Mouse (Mus musculus) ovary, postnatal 36 days (tissue): Measurements from ENCODE around the gene Pik3r6.

ENCODE experiments used
- DNase-seq: peaks from one replicate; pipeline ENCODE4 v3.0.0; 2022; ENCODE audit warnings: low spot score, mixed read lengths

Pik3r6 gene

DNA sequence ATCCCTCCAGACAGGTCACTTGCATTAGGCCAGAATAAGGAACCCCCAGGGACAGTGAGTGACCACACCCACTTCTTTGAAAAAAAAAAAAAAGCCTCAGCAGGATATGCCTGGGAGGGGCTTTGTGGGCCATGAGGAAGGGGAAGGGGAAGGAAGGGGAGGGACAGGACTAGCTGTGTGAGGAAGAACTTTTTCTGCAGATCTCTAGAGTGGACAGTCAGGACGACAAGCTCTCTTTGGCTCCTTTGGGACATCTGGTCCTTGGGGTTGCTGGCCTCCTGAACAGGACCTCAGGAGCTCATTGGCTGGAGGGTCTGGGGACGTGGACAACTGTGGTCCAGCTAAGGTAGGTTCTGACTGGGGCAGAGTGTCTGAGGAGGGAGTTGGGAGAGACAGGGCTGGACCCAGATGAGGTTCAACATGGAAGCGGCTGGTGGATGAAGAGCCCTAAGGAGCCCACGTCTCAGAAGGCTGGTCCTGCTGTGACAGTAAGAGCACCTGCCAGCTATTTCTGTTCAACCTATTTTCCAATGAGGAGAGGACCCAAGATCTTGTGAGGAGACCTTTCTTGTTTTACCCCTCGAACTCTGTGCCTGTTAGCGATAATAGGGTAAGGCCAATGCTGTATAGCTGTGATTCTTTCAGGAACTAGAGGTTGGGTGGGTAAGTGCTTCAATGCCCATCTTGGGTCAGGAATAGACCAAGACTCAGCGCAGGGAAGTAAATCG, at the start of gene Pik3r6:
Pik3r6 (plus strand) TSS at position 118 of the 728 bp plus-strand sequence.
- DNase-seq, result no peak

DNA sequence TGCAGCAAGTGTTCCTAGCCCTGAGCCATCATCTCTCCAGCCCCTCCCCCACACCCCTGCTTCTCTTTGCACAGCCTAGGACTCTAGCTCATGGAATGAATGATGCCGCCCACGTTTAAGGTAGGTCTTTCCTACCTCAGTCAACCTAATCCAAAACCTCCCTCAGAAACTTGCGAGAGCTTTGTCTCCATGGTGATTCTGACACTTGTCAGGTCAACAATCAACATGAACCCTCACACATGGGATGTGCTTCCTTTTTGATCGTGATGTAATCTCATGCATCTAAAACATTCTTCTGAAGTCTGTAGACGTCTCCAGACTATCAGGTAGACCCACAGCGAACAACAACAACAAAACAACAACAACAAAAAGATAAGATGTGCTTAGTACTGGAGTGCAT, 49.5 kb upstream of the Pik3r6 start:
- no peak for DNase-seq

DNA sequence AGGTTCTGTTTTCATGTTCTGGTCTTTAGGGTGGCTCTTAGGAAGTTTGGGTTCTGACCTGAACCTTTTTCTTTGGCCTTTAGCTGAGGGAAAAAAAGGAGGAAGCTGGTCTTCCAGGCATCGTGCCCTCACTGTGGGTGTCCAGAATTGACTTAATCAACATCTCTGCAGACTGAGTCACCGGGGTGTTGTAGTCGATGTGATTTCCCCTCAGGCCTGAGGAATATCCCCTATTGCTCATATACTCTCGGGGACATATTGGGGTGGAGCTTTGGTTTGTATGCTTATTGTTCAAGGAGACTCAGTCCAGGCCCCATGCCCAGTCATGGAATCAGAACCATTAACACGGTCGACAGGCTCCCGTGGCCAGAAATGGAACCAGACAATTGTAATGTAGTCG, 44.7 kb upstream of the Pik3r6 start:
- DNase-seq, result no peak

DNA sequence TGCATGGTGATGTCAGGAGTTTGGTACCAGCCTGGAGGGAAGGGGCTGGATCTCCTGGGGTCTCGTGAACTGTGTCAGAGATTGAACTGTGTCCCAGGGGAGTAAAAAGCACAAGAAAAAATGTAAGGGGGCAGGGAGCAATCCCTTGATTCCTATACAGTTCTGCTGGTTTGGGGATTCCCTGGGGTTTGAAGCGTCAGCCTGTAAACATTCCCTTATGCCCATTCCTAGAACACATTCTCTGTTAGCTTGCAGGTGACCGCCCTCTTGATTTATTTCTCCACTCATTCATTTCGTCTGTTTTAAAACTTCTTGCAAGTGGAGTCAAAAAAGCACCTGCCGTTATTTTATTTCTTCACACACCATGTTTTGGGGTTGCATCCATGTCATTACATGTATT, 43.8 kb upstream of the Pik3r6 start:
- no peak for DNase-seq

DNA sequence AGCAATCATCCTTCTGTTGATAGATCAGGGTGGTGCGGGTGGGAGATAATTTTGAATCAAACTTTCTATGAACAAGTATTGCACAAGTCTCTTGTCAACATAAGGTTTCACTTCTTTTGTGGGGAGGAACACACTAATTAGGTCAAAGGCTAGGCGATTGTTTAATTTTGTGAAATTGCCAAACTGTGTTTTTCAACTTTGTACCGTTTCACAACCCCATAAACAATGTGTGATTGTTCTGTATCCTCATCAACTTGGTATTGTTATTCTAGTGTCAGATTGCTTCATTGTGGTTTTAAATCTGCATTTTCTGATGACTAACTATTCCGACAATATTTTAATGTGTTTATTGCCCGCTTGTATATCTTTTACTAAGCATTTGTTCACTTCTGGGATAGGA, 43.3 kb upstream of the Pik3r6 start:
- no peak for DNase-seq

DNA sequence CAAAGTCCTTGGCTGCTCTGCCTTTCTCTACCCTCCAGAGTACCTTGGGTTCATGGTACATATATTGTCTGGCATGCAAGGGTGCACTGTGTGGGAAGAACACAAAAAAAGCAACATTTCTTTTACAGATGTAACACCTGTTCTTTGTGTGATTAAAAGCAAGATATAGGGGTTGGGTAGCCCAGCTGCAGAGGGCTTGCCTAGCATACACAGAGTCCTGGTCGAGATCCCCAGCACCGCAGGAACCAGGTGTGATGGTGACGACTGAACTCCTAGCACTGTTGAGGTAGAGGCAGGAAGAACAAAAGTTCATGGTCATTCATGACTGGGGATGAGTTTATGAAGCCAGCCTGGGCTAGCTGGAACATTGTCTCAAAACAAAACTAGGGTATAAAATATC, 40.1 kb upstream of the Pik3r6 start:
- DNase-seq, result no peak

DNA sequence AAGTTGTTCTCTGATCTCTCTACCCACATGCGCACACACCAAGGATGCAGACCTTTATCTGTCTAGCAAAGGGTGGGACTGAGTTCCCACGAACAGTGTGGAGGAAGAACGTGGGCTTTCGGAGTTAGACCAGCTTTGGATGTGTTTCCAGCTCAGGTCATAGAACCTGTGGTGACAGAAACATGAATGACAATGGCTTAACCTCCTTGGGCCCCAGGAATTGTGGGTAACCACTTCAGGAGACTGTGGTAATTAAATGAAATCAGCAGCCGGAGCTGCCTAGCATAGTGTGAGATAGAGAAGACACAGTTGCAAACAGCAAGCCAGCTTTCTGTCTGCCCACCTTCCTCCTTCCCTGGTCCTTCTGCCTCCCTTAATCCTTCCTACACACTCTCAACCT, 38.6 kb upstream of the Pik3r6 start:
- no peak for DNase-seq

DNA sequence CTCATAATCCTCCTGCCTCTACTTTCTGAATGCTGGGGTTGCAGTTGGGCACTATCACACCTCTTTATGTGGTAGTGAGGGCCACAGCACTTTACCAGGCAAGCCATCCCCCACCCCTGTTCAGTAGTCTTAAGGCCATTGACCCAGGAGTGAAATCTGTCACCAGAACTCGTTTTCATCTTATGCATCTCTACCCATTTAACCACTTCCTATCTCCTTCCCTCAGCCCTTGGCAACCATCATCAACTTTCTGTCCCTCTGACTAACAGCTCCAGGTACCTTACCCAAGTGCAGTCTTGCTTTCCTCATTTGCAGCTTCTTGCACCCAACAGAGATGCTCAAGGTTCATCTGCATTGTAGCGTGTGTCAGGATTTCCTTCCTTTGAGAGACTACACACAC, 37.7 kb upstream of the Pik3r6 start:
- no peak for DNase-seq

DNA sequence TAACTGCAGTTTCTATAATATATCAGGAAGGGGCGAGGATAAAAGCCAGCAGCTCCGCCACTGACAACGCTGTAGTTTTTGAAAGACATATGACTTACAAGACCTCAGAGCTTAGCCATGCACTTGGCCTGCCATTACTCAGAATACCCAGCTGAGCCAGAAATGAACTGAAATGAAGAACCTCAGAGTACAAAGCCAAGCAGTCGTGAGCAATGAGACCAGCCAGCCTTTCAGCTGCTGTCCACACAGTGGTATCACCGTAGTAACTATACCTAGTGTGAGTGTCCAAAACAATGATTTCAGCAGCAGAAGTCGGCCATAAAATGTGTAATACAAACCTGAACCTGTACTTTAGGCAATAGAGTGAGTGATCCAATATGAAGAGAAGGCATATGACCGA, 35.4 kb upstream of the Pik3r6 start:
- DNase-seq, result no peak

DNA sequence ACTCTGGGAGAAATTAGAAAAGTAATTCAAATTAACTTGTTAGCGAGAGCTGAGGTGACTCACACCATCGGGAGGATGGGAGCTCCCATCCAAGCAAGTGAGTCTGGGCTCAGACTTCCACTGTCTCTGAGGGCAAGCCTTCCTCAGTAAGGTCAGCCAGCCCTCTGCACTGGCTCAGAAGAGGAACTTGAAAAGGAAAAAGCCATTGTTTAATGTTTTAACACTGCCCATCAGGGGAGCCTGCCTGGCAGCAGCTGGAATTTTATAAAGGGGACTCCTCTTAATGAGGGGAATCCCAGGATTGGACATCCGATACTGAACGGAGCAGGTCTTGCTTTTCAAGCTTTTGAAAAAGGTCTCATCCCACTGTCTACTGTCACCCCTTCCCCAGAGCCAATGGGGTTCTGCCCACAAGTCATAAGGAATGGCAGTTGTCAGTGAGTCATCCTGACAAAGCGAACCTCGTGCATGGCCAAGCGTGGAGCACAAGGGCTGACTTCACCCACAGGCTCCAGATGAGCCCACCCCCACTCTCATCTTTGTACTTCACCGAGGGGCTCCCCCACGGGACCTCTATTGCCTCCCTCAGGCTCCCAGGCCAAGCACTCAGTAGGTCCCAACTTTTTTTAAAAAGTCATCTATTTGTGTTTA, 34.7 kb upstream of the Pik3r6 start:
- no peak for DNase-seq

DNA sequence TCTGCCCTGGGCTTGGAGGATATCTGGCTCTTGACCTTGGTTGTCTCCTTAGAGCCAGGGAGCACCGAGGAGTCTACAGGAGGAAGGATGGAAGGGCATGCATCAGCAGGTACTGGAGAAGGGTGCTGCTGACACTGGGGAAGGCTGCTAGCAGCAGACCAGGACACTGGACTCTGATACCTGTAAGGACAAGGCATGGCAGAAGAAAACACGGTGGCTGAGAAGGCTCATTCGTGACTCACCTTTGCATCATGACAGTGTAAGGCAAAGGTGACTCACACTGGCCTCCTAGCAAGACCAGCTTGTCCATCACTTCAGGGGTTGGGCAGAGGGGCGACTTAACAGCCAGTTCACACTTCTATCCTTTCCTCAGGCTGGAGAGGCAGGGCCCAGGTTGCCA, 33.9 kb upstream of the Pik3r6 start:
- no peak for DNase-seq

DNA sequence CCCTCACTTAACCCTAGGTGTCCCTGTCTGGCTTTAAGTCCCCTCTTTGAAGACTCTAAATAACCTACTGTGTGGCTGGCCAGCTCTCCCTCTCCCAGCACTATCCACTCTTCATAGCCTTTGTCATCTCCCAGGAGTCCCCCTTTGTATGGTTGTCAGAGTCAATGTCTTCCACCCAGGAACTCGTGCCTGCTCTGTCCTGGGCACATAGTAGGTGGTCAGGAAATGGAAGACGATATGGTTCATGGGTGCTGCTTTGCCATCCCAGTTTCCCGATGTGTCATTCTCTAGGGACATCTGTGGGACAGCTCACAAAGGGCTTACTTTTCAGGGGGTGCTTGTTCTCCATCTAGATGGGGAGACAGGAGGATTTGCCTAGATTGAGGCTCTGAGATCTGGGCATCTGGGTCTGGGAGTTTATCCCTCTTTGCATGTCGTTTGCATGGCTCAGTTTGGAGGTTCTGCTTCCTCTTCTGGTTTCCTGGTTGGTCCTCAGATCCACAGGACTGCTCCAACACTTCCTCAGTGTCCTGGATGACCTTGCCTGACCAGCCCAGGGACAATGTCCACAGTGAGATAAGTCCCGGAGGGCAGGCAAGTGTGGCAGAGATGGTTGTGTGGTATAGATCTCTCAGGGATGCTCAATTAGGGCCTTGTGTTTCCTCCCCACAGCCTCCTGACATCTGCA, 30.5 kb upstream of the Pik3r6 start:
- DNase-seq, result no peak

DNA sequence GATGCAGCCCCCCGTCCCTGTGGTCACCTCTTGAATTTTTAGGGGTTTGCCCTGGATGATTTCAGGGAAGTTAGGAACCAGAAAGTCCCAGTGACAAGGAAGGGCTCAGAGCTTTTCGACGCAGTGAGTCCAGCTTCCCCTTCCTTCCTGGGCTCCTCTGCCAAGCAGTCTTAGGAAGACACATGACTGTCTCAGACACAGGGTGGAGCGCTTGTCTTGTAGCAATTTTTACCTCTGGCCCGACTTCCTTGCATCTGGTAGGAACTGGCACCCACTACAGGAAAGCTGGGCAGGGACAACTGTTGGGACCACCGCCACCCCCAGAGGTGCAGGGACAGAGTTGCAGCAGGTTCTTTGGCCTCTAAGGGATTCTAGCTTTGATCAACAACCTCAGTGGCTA, 28.2 kb upstream of the Pik3r6 start:
- DNase-seq, result no peak

DNA sequence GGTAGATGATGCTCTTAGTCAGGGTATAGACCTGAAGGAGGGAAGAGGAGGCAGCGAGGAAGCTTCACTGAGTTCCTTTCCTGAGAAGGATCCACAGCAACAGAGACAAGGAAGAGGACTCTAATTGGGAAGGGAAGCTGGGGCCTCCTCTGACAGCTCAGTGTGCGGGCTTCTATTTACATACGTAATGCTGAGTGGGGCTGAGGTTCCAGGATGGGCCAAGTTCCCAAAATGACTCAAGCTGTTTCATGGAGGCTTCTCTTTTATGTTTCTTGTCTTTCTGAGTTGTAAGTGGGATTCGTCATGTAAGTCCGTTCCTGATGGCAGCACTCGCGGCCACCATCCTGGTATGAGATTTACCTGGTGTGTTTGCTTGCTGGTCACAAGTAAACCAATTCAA, 27.1 kb upstream of the Pik3r6 start:
- no peak for DNase-seq

DNA sequence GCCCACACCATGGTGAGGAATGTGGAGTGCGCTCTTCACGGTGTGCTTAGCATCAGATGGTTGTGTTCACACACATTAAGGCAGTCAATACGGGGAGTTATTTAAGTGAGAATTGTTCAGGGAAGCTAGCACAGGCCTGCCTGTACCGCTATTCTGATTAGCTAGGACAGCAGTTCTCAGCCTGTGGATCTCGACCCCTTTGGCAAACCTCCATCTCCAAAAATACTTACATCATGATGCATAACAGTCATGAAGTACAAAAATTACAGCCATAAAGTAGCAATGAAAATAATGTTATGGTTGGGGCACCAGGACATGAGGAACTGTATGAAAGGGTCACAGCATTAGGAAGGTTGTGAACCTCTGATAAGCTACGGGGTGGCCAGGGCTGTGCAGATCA, 25.2 kb upstream of the Pik3r6 start:
- no peak for DNase-seq

DNA sequence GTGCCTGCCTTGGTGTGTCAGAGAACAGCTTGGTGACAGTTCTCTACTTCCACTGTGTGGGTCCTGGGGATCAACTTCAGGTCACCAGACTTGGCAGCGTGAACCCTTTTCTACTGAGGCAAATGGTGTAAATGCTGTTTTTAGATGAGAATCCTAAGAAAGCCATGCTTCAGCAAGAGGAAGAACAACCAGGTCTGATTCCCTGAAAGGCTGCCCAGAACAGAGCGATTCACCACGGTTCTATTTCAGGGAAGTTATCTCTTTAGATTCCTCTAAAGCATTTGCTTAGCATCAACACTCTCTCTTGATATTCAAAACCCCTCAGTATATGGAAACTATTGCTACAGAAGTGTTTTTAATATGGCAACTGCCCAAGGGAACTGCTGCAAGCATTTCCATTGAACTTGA, 24.2 kb upstream of the Pik3r6 start:
- DNase-seq, result no peak

DNA sequence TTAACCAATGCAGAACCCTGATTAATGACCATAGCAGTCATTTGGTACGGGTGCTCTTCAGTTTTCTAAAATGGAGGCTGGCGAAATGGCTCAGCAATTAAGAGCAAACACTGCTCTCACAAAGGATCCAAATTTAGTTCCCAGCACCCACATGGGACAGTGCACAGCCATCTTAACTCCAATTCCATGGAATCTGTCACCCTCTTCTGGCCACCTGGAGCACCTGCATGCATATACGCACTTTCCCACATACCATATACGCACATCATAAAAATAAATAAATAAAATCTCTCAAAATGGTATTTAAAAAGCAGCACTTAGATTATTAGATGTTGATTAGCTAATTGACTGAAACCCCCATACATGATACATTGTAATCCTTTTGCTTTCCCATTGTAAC, 22.2 kb upstream of the Pik3r6 start:
- no peak for DNase-seq

DNA sequence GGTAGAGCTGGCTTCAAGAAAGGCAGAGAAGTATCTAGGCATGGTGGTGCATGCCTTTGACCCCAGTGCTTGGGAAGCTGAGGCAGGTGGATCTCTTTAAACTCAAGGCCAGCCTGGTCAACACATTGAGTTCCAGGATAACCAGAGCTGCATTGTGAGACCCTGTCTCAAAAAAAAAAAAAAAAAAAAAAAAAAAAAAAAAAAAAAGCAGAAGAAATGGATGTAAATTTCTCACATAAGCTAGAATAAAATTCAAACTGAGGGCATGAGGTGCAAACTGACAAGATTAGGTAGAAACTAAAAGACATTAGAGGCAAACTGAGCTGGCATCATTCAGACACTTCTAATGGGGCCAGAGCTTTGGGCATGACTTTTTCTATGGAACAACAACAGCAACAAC, 20.8 kb upstream of the Pik3r6 start:
- no peak for DNase-seq

DNA sequence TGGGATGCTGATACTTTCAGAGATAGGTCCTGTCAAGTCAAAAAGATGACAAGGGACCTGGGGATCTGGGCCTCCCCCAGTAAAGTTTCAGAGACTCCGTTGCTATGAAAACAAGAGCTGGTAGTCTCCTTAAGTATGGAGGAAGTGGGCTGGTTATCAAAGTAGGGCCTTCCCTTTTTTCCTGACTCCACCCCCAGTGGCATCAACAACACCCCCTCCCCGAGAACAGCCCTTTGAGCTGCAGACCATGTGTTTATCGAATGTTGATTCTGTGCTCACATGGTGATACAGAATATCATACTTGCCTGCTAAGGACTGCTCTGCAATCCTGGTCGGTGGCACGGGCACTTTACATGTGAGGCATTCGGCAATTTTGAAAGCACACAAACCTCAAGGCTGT, 19.6 kb upstream of the Pik3r6 start:
- no peak for DNase-seq

DNA sequence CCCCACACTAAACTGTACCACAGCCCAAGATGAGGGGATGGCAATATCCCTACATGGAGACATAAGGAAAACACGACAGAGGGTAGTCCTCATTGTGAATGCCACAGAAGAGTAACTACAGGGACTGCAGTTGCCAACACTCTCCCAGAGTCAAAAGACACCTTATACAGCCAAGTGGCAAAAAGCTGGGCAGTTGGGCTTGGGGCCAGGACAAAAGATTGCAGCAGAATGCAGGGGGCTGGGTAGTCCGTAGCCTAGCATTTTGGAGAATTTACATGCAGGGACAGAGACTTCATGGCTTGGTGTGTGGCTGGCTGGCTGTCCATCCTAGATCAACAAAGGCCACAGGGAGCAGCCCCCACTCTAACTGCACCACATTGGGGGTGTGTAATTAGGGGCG, 18.4 kb upstream of the Pik3r6 start:
- DNase-seq, result no peak

DNA sequence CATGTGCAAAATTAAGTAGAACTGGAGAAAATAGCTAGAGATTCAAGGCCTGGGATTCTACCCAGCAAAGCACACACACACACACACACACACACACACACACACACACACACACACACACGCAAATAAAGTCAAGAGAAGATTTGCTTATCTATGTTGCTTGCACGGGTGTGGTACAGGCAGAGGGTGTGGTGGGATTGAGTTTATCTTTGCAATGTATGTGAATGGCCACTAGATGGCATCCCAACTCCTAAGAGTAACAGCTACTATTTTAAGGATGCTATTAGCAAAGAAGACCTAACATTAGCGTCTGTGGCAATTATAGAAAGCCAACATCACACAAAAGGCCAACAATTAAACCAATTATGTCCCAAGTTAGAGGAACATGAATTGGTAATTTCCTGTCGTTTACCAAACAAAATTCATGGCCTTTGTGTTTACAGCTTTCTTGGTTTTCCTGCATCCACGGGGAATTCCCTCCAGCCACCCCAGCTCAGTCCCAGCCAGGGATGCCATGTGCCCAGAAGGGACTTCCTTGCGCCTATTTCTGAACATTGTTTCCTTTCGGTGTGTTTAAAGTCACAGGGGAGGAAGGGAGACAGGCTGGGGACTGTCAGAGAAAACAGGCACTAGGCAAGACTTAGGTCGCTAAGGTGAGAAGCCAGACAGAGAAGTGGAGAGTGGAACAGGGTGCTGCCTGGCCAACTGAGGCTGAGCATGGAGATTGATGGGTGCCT, 17.4 kb upstream of the Pik3r6 start:
- no peak for DNase-seq

DNA sequence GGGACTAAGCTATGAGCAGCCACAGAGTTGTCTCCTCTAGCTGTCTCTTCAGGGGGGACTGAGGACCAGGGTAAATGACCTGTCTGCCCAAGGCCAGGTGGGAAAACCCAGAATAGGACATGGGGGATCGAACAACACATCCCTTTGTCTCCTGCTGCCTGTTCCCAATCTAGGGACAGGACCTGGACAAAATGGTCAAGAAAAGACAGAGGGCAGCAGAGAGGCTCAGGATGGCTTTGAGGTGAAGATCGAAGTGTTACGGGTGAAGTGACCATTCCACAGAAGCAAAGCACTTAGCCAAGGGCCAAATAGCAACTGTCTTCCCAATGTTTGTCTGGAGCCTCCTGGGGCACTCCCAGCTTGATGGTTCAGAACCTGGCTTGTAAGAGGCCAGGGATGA, 16.7 kb upstream of the Pik3r6 start:
- no peak for DNase-seq

DNA sequence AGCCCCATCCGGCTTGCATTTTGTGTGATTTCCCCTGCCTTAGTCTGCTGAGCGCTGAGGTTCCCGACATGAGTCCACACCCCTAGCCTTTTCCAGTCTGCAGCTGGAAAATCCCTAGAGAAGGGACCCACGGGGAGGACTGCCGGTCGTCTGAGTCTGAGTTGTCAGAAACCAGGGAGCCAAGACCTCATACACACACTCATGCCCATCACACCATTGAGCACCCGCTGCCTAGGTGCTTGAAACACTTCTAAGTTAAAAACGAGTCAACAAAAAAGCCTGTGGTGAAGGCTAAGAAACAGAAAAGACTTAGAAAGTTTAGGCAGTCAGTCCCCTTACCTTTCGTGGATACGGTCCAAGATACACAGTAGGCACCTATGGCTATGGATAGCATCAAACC, 15.1 kb upstream of the Pik3r6 start:
- no peak for DNase-seq
